Mouse (Mus musculus) liver, embryonic 14.5 days (tissue): ENCODE measurements at regions not wholly inside any gene's neighbourhood (a gene's known extent, or its start where the extent isn't known, plus 50 kb on each side); places are given as distances from the start of the nearest gene placed in this dataset.

Experiments used
- ATAC-seq: fragments of 200-750 bp; cut with Nextera tagmentation; 2 replicates; pipeline ENCODE4 v1.8.0; 2017; ENCODE audit warnings: moderate number of reproducible peaks, mild to moderate bottlenecking, moderate library complexity; ENCODE audit not compliant: insufficient read depth
- DNase-seq, 3 experiments: peaks; one replicate each; pipeline ENCODE4 v3.0.0-alpha.2; 2012 to 2013; ENCODE audit warnings: low read depth in 3 of 3, low spot score in 3 of 3
- H3K27ac ChIP-seq: fragments of 300-500 bp; sonication (generic); 2 replicates; pipeline ENCODE4 v1.5.1; 2014; ENCODE audit warnings: moderate library complexity, mild to moderate bottlenecking, control low read depth, inconsistent platforms
- H3K27me3 ChIP-seq: fragments of 300-500 bp; sonication (generic); 2 replicates; pipeline ENCODE4 v1.6.1; 2014; ENCODE audit warnings: mild to moderate bottlenecking, low read length, moderate library complexity; ENCODE audit not compliant: control insufficient read depth, insufficient read depth
- H3K36me3 ChIP-seq: fragments of 300-500 bp; sonication (generic); replicated peaks from 2 replicates; pipeline ENCODE4 v1.6.1; 2014; ENCODE audit warnings: low read depth; ENCODE audit not compliant: control insufficient read depth, insufficient read depth
- H3K4me1 ChIP-seq, 2 experiments: fragments of 200-500 bp in 1 of 2; fragments of 300-500 bp in 1 of 2; sonication (generic) in 1 of 2; replicated peaks; 2 replicates each; pipeline ENCODE4 v1.6.1; 2012 to 2014; ENCODE audit warnings: antibody characterized with exemption in 1 of 2, inconsistent platforms in 1 of 2, low read length in 1 of 2; ENCODE audit not compliant: control insufficient read depth in 2 of 2, insufficient read depth in 2 of 2
- H3K4me2 ChIP-seq: fragments of 300-500 bp; sonication (generic); 2 replicates; pipeline ENCODE4 v1.6.1; 2014; ENCODE audit warnings: low read depth, mild to moderate bottlenecking, control low read depth, moderate library complexity
- H3K4me3 ChIP-seq, 2 experiments: fragments of 200-500 bp in 1 of 2; fragments of 300-500 bp in 1 of 2; sonication (generic) in 1 of 2; 2 replicates each; pipeline ENCODE4 v1.5.1; 2012 to 2014; ENCODE audit warnings: low read depth in 2 of 2, low read length in 2 of 2, mild to moderate bottlenecking in 2 of 2, control low read depth in 1 of 2, inconsistent platforms in 1 of 2, moderate library complexity in 1 of 2; ENCODE audit not compliant: insufficient read depth in 1 of 2
- H3K9ac ChIP-seq: fragments of 300-500 bp; sonication (generic); replicated peaks from 2 replicates; pipeline ENCODE4 v1.6.1; 2014; ENCODE audit warnings: mild to moderate bottlenecking, control low read depth, moderate library complexity
- H3K9me3 ChIP-seq: fragments of 300-500 bp; sonication (generic); 2 replicates; pipeline ENCODE4 v1.6.1; 2016; ENCODE audit warnings: low read length, mixed read lengths; ENCODE audit not compliant: control insufficient read depth
- CTCF ChIP-seq: IDR thresholded peaks from 2 replicates; pipeline ENCODE4 v1.5.1; 2016; ENCODE audit warnings: antibody characterized with exemption, low read depth, control low read depth
- EP300 ChIP-seq: IDR thresholded peaks from 2 replicates; pipeline ENCODE4 v1.6.1; 2016; ENCODE audit warnings: antibody characterized with exemption, low read depth
- WGBS: fragments of 180-500 bp; shearing (Covaris S2); extraction: QIAGEN DNeasy Blood & Tissue Kit; methylation state at CpG from one replicate; pipeline ENCODE4 v1.1.7; 2014; ENCODE audit not compliant: insufficient replicate concordance; 5-methylcytosine and 5-hydroxymethylcytosine counted together

DNA sequence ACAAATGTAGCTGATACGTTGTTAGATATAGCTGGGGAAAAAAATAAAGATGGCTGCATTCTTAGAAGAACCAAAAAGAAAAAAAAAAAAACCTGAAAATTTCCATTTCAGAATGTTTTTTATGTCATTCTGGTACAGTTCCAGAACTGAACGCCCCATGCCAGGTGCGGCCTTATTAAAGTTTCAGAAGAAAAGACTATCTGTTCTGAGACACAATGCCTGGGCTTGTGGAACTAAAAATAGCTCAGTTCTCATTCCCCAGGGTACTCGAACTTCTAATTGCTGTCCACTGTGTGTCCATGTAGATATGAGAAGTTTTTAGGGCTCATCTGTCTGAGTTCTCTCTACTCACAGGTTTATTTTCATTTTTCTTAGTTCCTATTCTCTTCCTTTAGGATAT lies 131.7 kb upstream of the Adamts9 start:
- TF ChIP-seq CTCF (no peak), EP300 (no peak)
- Histone ChIP-seq H3K4me3 (no peak overlapping the region), H3K27me3 (no peaks in the 10 kb centered on the region), H3K4me2 (no peak overlapping the region), H3K9ac (no peak overlapping the region), H3K9me3 (no peaks in the 10 kb centered on the region), H3K4me1 (0 out of 4 replicates have a peak, but pooled peaks cover 0 to 3% of the 10 kb centered on the region in 2 experiments), H3K27ac (no peak overlapping the region), H3K36me3 (no peaks in the 10 kb centered on the region)
- ATAC-seq: no peak
- DNase-seq: no peak
- 65% methylated on average over 4 of the region's 4 CpGs for WGBS

- DNase-seq (no peak), ATAC-seq (no peak)
- Histone ChIP-seq H3K27ac (no peak overlapping the region), H3K4me1 (0 out of 4 replicates have a peak, but pooled peaks cover 0 to 4% of the 10 kb centered on the region in 2 experiments), H3K9me3 (no peaks in the 10 kb centered on the region), H3K4me2 (no peak overlapping the region), H3K9ac (no peak overlapping the region), H3K27me3 (no peaks in the 10 kb centered on the region), H3K36me3 (no peaks in the 10 kb centered on the region), H3K4me3 (no peak overlapping the region)
- WGBS: 61% methylated on average over 5 of the region's 5 CpGs
- TF ChIP-seq CTCF (no peak), EP300 (no peak)
Measured at GRCm38 (mm10) chr6:93070916-93071315, 127.6 kb upstream of the Adamts9 start.

DNA sequence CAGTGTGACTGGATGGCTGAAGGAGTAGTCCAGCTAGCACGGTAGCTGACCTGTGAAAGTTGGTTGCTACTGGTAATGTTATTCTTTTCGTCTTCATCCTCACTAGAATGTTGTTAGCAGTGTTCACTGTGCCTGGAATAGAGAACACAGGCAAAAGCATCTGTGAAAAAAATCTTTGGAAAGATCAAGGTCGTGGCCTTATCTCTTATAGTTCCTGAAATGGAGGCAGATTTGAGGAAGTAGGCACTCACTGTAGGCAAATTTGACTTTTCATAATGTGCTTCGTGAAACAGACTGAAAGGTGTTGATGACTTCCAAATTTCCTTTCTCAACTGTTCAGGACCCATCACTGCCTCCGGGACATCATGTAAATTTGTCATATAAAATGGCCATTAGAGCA lies 124.5 kb upstream of the Adamts9 start:
- no peaks in the 10 kb centered on the region for H3K27me3 ChIP-seq

DNA sequence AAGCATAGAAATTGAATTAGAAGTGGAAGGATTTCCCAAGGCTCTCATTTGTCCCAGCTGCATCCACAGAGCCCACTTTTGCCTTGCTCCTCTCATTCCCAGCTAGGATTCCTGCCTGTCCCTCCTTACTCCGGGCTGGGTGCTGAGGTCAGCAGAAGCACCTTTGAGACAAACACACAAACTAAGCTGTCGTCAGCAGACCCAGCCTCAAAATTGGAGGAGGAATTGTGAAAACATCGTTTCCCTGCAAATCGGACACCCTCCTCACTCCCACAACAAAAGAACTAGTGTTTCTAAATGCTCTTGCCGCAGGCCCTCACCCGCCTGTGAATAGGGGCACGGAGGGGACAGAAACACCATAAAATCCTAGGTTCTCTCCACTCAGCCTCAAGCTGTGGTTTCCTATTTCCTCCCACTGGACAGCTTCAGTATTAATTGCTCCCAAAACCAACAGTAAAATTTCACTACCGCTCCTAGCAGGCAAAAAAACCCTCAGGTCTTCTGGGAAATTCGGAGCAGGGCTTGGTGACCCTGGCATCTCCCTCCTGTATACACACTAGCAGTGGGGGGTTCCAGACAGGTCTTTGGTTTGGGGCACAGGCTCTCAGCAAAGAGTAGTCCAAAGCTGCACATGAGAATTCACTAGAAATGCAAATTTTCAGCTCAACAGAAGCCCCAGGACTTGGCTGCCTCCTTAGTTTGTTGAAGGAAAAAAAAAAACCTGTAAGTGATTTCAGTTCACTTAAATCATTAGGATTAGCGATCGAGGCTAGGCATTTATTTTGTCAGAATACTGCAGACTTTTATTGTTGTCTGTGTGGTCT lies 123.5 kb upstream of the Adamts9 start:
- 18% methylated on average over 11 of the region's 11 CpGs for WGBS
- Histone ChIP-seq H3K9me3 (no peaks in the 10 kb centered on the region), H3K4me2 (no peak overlapping the region), H3K4me3 (no peak overlapping the region), H3K27ac (no peak overlapping the region), H3K36me3 (no peaks in the 10 kb centered on the region), H3K4me1 (0 out of 4 replicates have a peak, but pooled peaks cover 0 to 3% of the 10 kb centered on the region in 2 experiments), H3K9ac (no peak overlapping the region), H3K27me3 (no peaks in the 10 kb centered on the region)
- ATAC-seq (no peak), DNase-seq (no peak)
- TF ChIP-seq CTCF: no peak
- TF ChIP-seq EP300: no peak

More for the DNA sequence above, 124.5 kb upstream of the Adamts9 start:
- H3K36me3 ChIP-seq: no peaks in the 10 kb centered on the region
- no peak overlapping the region for H3K4me3 ChIP-seq
- 0 out of 4 replicates have a peak, but pooled peaks cover 0 to 3% of the 10 kb centered on the region in 2 experiments for H3K4me1 ChIP-seq
- no peaks in the 10 kb centered on the region for H3K9me3 ChIP-seq
- no peak for TF ChIP-seq EP300
- no peak for TF ChIP-seq CTCF
- ATAC-seq (no peak), DNase-seq (no peak)
- no peak overlapping the region for H3K9ac ChIP-seq
- no peak overlapping the region for H3K27ac ChIP-seq
- no peak overlapping the region for H3K4me2 ChIP-seq
- WGBS: 47% methylated on average over 5 of the region's 5 CpGs

DNA sequence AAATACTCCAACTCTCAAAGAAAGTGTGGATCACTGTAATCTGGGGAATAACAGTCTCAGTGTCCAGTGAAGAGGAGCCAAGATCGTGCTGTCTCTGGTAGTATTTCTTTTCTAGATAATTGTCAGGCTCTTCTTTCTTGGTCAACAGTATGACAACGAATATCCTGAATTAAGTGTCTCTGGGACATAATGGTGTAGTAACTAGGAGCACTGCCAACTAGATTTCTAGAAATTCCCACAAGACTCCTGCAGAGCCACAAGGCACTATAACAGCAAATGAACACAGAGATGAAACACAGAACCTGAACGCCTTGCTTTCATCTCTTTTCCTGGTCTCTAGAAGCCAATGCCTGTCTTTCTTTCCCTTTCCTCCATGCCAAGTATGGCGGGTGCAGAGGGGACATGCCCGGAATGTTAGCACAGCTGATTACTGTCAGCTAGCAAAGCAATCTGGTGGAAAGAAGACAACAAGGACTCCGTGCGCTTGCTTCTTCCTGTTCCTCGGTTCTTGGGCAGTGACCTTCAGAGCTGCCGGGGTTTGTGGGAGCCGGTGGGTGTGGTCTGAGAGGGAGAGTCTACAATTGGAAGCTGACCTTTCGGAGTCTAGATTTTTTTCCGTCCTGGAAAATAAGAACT lies 122.7 kb upstream of the Adamts9 start:
- TF ChIP-seq EP300 (no peak), CTCF (no peak)
- ATAC-seq (no peak), DNase-seq (no peak)
- H3K9ac ChIP-seq: no peak overlapping the region
- H3K27ac ChIP-seq: no peak overlapping the region
- H3K36me3 ChIP-seq: no peaks in the 10 kb centered on the region
- WGBS: 26% methylated on average over 12 of the region's 12 CpGs
- H3K4me3 ChIP-seq: no peak overlapping the region
- H3K9me3 ChIP-seq: no peaks in the 10 kb centered on the region
- 0 out of 4 replicates have a peak, but pooled peaks cover 0 to 3% of the 10 kb centered on the region in 2 experiments for H3K4me1 ChIP-seq
- H3K4me2 ChIP-seq: no peak overlapping the region
- H3K27me3 ChIP-seq: no peaks in the 10 kb centered on the region
